Mouse (Mus musculus): Measurements from ENCODE around the gene Hist2h4. TPM values are rescaled to one million over a fixed set of nuclear protein-coding genes. Genes with fewer than 3 reads are reported as not detected.
"Not testable (repeated sequence)": the region's sequence is repeated elsewhere in the genome, so short reads cannot be mapped to it uniquely, and the experiment has no call there.

Gene Hist2h4
- polyA plus RNA-seq, 1 experiment, result 5.6 TPM

DNA sequence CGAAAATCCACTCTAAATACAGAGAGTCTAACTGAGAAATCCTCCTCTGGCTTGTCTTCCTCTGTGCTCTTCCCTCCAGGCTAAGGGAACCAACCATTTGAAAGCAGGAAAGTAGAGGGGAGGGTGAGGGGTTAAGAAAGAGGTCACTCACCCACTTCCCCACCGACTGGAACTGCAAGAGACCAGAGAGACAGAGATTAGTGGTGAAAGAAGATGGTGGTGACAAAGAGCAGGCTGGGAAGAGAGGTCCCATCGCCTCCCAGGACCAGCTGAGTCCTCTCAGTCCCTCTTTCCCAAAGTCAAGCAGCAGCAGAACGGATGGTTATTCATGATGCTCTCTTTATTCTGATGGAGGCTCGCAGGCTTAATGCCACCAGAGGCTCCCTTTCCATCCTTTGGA, 30.3 kb upstream of the Hist2h4 start:
- no peak overlapping the region for H3K4me3 ChIP-seq (replicated peaks; ENCODE audit: extremely low read depth, low read depth, low read length)
- 49% methylated on average over 5 of the region's 5 CpGs for WGBS
- TF ChIP-seq POLR2A (IDR thresholded peaks at IDR 0.05; ENCODE audit: borderline replicate concordance, extremely low read depth, low read depth, low read length) (no peak), CTCF (IDR thresholded peaks at IDR 0.05; ENCODE audit: insufficient read depth, low read length) (no peak)

DNA sequence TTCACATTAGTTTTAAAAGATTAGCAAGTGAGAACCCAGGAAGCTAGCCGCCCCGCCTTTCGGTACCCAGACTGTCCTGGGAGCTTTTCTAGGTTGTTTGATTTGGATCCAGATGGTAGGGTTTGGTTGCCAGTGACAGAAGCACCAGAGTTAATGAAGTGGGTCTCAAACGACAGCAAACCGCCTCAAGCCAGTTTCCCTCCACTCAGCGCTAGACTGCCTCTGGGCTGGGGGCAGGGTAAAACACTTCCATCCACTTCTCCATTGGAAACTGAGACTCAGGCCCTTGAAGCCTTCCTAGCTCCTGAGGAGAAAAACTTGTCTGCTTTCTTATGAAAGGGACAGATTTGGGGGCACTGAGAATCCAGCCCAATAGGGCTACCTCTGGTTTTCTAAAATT, 29.5 kb upstream of the Hist2h4 start:
- Histone ChIP-seq H3K4me1 (ENCODE audit: control insufficient read depth, insufficient read depth, low read length) (no peaks in the 10 kb centered on the region), H3K4me3 (replicated peaks; ENCODE audit: extremely low read depth, low read depth, low read length) (no peak overlapping the region)
- TF ChIP-seq CTCF (IDR thresholded peaks at IDR 0.05; ENCODE audit: insufficient read depth, low read length) (no peak), POLR2A (IDR thresholded peaks at IDR 0.05; ENCODE audit: borderline replicate concordance, extremely low read depth, low read depth, low read length) (no peak)
- 55% methylated on average over 6 of the region's 6 CpGs for WGBS
- no peak for DNase-seq

More for the DNA sequence above, 30.3 kb upstream of the Hist2h4 start:
- no peaks in the 10 kb centered on the region for H3K4me1 ChIP-seq (ENCODE audit: control insufficient read depth, insufficient read depth, low read length)
- DNase-seq, result no peak

DNA sequence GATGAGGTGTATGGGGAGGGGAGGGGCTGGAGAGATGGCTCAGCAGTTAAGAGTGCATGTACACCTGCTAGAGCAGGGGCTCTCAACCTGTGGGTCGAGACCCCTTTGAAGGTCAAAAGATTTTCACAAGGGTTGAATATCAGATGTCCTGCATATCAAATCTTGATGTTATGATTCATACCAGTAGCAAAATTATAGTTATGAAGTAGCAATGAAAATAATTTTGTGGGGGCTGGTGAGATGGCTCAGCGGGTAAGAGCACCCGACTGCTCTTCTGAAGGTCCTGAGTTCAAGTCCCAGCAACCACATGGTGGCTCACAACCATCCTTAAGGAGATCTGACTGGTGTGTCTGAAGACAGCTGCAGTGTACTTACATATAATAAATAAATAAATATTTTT, 27.6 kb upstream of the Hist2h4 start:
- 86% methylated on average over 3 of the region's 3 CpGs for WGBS
- H3K4me3 ChIP-seq (replicated peaks; ENCODE audit: extremely low read depth, low read depth, low read length); DNase-seq; H3K4me1 ChIP-seq (ENCODE audit: control insufficient read depth, insufficient read depth, low read length): not testable (repeated sequence)

DNA sequence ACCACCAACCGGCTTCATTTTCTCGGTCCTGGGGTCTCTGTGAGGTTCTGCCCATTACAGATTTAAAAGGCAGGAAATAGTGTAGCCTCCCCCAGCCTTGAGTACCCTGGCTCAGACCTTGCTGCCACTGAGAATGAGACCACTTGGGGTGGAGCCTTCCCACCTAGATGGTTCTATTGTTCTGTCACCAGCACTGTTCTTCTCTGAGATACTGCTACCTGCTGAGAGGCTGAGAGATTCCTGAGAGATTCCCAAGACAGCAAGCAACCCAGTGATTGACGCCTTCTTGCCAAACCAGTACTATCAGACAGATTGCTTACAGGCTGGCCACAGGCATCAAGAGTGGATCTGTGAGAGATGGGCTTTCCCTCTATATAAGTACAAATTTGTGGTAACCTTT, 26.1 kb upstream of the Hist2h4 start:
- TF ChIP-seq CTCF (IDR thresholded peaks at IDR 0.05; ENCODE audit: insufficient read depth, low read length) (no peak), POLR2A (IDR thresholded peaks at IDR 0.05; ENCODE audit: borderline replicate concordance, extremely low read depth, low read depth, low read length) (no peak)
- no peak for DNase-seq
- Histone ChIP-seq H3K4me3 (replicated peaks; ENCODE audit: extremely low read depth, low read depth, low read length) (no peak overlapping the region), H3K4me1 (ENCODE audit: control insufficient read depth, insufficient read depth, low read length) (no peaks in the 10 kb centered on the region)
- WGBS, result 59% methylated on average over 3 of the region's 3 CpGs

DNA sequence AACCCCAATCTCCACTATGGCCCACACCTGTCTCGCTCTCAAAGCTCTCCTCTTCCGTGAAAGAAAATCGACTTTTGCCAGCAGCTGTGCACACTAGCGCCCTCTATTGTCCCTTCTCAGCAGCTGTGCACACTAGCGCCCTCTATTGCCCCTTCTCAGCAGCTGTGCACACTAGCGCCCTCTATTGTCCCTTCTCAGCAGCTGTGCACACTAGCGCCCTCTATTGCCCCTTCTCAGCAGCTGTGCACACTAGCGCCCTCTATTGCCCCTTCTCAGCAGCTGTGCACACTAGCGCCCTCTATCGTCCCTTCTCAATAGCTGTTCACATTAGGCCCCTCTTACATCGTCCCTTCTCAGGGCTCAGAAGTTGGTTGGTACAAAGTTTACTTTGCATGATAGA, 24.2 kb upstream of the Hist2h4 start:
- 89% methylated on average over 11 of the region's 11 CpGs for WGBS
- not testable (repeated sequence) for H3K4me3 ChIP-seq (replicated peaks; ENCODE audit: extremely low read depth, low read depth, low read length); DNase-seq; H3K4me1 ChIP-seq (ENCODE audit: control insufficient read depth, insufficient read depth, low read length)
- peak; percentile 61 for TF ChIP-seq CTCF (IDR thresholded peaks at IDR 0.05; ENCODE audit: insufficient read depth, low read length)

- no peak for DNase-seq
- Histone ChIP-seq H3K4me1 (ENCODE audit: control insufficient read depth, insufficient read depth, low read length) (no peaks in the 10 kb centered on the region), H3K4me3 (replicated peaks; ENCODE audit: extremely low read depth, low read depth, low read length) (no peak overlapping the region)
- TF ChIP-seq CTCF (IDR thresholded peaks at IDR 0.05; ENCODE audit: insufficient read depth, low read length) (no peak), POLR2A (IDR thresholded peaks at IDR 0.05; ENCODE audit: borderline replicate concordance, extremely low read depth, low read depth, low read length) (no peak)
- 11% methylated on average over 4 of the region's 4 CpGs for WGBS
Observed at GRCm38 (mm10) chr3:96284457-96284856, 21.3 kb upstream of the Hist2h4 start.

GRCm38 (mm10) chr3:96280660-96281059, 17.5 kb upstream of the Hist2h4 start:
- Histone ChIP-seq H3K4me1 (ENCODE audit: control insufficient read depth, insufficient read depth, low read length) (peaks cover 4% of the 10 kb centered on the region; the same call in 1 of the 2 replicates), H3K4me3 (replicated peaks; ENCODE audit: extremely low read depth, low read depth, low read length) (no peak overlapping the region)
- no peak for DNase-seq
- WGBS, result 60% methylated on average over 6 of the region's 6 CpGs
- TF ChIP-seq CTCF (IDR thresholded peaks at IDR 0.05; ENCODE audit: insufficient read depth, low read length) (no peak), POLR2A (IDR thresholded peaks at IDR 0.05; ENCODE audit: borderline replicate concordance, extremely low read depth, low read depth, low read length) (no peak)

DNA sequence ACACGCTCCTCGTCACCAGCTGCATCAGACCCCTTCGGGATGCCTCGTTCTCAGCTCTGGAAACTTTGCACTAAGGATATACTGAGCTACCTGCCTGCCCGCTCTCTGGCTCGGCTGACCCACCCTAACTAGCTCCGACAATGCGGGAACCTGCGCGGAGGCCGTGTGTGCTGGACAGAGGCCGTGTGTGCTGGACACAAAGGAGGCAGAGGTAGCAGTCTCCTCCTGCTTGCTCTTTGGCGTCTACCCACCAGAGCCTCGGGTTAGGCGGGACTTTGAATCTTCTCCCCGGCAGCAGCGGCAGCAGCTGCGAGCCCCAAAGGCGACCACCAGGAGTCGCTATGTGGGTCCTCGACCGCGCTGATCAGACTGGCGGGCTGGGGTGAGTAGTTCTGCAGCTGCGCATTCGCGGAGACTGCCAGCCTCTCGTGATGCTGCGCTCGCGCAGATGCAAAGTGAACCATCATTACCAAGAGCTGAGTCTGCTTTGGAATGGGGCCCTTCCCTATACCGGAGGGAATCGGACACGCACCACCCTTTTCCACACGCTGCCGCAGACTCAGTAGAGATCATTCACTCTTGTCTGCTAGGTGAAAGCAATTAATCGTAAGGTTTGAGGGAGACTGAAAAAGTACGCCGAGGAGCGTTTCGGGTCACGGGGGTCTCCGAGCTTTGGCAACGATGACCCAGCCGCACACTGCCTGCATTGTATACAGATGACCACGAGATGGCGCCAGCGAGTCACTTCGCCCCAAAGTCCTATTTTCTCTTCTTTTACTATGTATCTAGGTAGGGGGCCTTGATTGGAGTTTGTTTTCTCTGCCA, 14.9 kb upstream of the Hist2h4 start:
- TF ChIP-seq CTCF (IDR thresholded peaks at IDR 0.05; ENCODE audit: insufficient read depth, low read length) (peak; percentile 90), POLR2A (IDR thresholded peaks at IDR 0.05; ENCODE audit: borderline replicate concordance, extremely low read depth, low read depth, low read length) (peak; percentile 23; the same call in 1 of the 2 replicates)
- peaks cover 4% of the 10 kb centered on the region; the same call in 1 of the 2 replicates for H3K4me1 ChIP-seq (ENCODE audit: control insufficient read depth, insufficient read depth, low read length)
- DNase-seq, result peak; percentile 83
- under 1% methylated on average over 49 of the region's 49 CpGs for WGBS
- peak overlapping the region; percentile 80 for H3K4me3 ChIP-seq (replicated peaks; ENCODE audit: extremely low read depth, low read depth, low read length)

- TF ChIP-seq CTCF (IDR thresholded peaks at IDR 0.05; ENCODE audit: insufficient read depth, low read length) (no peak), POLR2A (IDR thresholded peaks at IDR 0.05; ENCODE audit: borderline replicate concordance, extremely low read depth, low read depth, low read length) (no peak)
- Histone ChIP-seq H3K4me1 (ENCODE audit: control insufficient read depth, insufficient read depth, low read length) (peaks cover 4% of the 10 kb centered on the region; the same call in 1 of the 2 replicates), H3K4me3 (replicated peaks; ENCODE audit: extremely low read depth, low read depth, low read length) (peak overlapping the region; percentile 36)
- WGBS, result 17% methylated on average over 8 of the region's 8 CpGs
- no peak for DNase-seq
Observed at GRCm38 (mm10) chr3:96277428-96277799, 14.3 kb upstream of the Hist2h4 start.
